9 mouse cellular contexts compared by ENCODE assay signal in the genomic region with DNA sequence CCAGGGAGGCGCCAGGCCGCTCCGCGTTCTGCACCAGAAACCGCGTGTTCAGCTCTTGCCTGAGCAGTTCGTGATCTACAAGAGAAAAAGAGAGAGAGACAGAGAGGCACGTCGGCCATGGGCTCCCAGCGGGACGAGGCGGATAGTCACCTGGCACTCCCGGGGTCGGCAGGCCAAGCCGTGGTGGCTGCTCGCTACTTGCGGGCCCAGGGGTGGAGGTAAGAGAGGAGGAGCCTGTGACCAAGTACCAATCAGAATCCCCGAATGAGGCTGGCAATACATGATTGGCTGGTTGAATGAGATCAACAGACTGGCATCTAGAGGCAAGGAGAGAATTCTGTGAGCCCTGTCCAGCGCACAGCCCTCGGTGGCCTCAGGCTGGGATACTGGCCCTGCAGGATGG. TPM values are rescaled to one million over a fixed set of nuclear protein-coding genes. Genes with fewer than 3 reads are reported as not detected.
DNase-seq lines count a peak whose midpoint lies in the region; ATAC-seq and TF ChIP-seq lines count a peak whose summit lies in the region.
"Had no signal": no experiment of that assay in that cellular context is flagged by ENCODE, and none has a peak within 500 bp of the region (broad histone marks: within the 10 kb centered on the region; RNA-seq: fewer than 3 reads in every experiment).

No protein-coding gene starts in this region.

- H3K4me1 ChIP-seq in heart, embryonic 16.5 days (ENCODE audit: control insufficient read depth, insufficient read depth, low read length) = no peaks in the 10 kb centered on the region
- H3K4me1 ChIP-seq in limb, embryonic 14.5 days (ENCODE audit: control insufficient read depth, insufficient read depth, low read length) = no peaks in the 10 kb centered on the region

- H3K4me2 ChIP-seq in heart, embryonic 16.5 days (ENCODE audit: low read depth, low read length) = no peak overlapping the region
- no peak overlapping the region for H3K4me2 ChIP-seq in limb, embryonic 14.5 days (replicated peaks; ENCODE audit: low read depth, low read length, severe bottlenecking)

- H3K36me3 ChIP-seq in heart, embryonic 16.5 days (ENCODE audit: control insufficient read depth, insufficient read depth) = peaks cover 22% of the 10 kb centered on the region
- H3K36me3 ChIP-seq in limb, embryonic 14.5 days (ENCODE audit: control insufficient read depth, insufficient read depth, low read length) = peaks cover 59% of the 10 kb centered on the region

- intact Hi-C loops in heart, postnatal 36 days (cut with DNase I) = loop anchor here (5.0 kb wide), 1 partner anchor 259 kb away; no protein-coding TSS in a partner anchor

- ATAC-seq in heart, embryonic 16.5 days (replicated peaks; ENCODE audit: extremely low read depth, insufficient read depth, low FRiP score) = peak; percentile 57
- peak; percentile 56; the same call in 1 of the 2 replicates for ATAC-seq in limb, embryonic 14.5 days (ENCODE audit: low FRiP score, low read depth)
- ATAC-seq in activated CD4-positive, CD25-positive, alpha-beta regulatory T cell, adult 4 months = no peak

- H3K27me3 ChIP-seq in heart, embryonic 16.5 days (ENCODE audit: control insufficient read depth, insufficient read depth, low read length) = no peaks in the 10 kb centered on the region
- no peaks in the 10 kb centered on the region for H3K27me3 ChIP-seq in limb, embryonic 14.5 days (ENCODE audit: control insufficient read depth, insufficient read depth, low read length)

- TF ChIP-seq POLR2A in limb, embryonic 14.5 days (IDR thresholded peaks at IDR 0.05; ENCODE audit: borderline replicate concordance, extremely low read depth, insufficient read depth, insufficient read length) = no peak

- DNase-seq in heart, postnatal 36 days = no peak
- DNase-seq in ES-CJ7 (ENCODE audit: low read depth, low spot score) = peak; percentile 87
- DNase-seq in embryo, embryonic 10.5 days (ENCODE audit: low spot score) = peak; percentile 64
- no peak for DNase-seq in limb, embryonic 14.5 days (ENCODE audit: low spot score)
- no peak for DNase-seq in urinary bladder, adult 18-20 months (ENCODE audit: low spot score in 2 of 2)
- no peak for DNase-seq in left cerebral cortex, adult 9 months (ENCODE audit: low spot score in 2 of 2)

- no peaks in the 10 kb centered on the region for H3K9me3 ChIP-seq in heart, embryonic 16.5 days (replicated peaks; ENCODE audit: control insufficient read depth, low read length)
- no peaks in the 10 kb centered on the region for H3K9me3 ChIP-seq in limb, embryonic 14.5 days (ENCODE audit: control insufficient read depth, low read length)

- H3K27ac ChIP-seq in heart, embryonic 16.5 days (ENCODE audit: low read length) = no peak overlapping the region
- H3K27ac ChIP-seq in limb, embryonic 14.5 days (replicated peaks; ENCODE audit: low read depth, low read length) = no peak overlapping the region

- WGBS in heart, embryonic 16.5 days = 50% methylated on average over 20 of the region's 20 CpGs
- 37% methylated on average over 20 of the region's 20 CpGs for WGBS in limb, embryonic 14.5 days

- no peak overlapping the region for H3K4me3 ChIP-seq in heart, embryonic 16.5 days (ENCODE audit: low read length)
- no peak overlapping the region for H3K4me3 ChIP-seq in limb, embryonic 14.5 days (replicated peaks; ENCODE audit: low read length)

- H3K9ac ChIP-seq in heart, embryonic 16.5 days (ENCODE audit: low read length) = 0 out of 2 replicates have a peak overlapping the region, but pooled peaks have one; percentile 12
- no peak overlapping the region for H3K9ac ChIP-seq in limb, embryonic 14.5 days (ENCODE audit: low read depth, low read length, severe bottlenecking)

RNA-seq across cellular contexts. Expression of gene Lrcol1, which starts 33.7 kb away (rescaled TPM):
- 0.20 TPM in 1 of 2 replicates, not detected in the other for polyA plus RNA-seq in heart, embryonic 16.5 days (2015; fragmentation: Nextera tagmentation; extraction: Ambion mirVana)
- total RNA-seq in heart, postnatal 36 days (2021) = not detected
- not detected in 2 replicates for polyA plus RNA-seq in limb, embryonic 14.5 days (2012; rRNA removed)
- not detected in 2 replicates for polyA plus RNA-seq in limb, embryonic 14.5 days (2014; fragmentation: Nextera tagmentation; extraction: Ambion mirVana)
- not detected for polyA plus RNA-seq in activated CD4-positive, CD25-positive, alpha-beta regulatory T cell, adult 4 months (2017; shearing (Covaris generic))
- total RNA-seq: layer of hippocampus, postnatal 25 days had no signal

RNA-seq across cellular contexts. Expression of gene P2rx2, which starts 35.2 kb away (rescaled TPM):
- polyA plus RNA-seq in heart, embryonic 16.5 days (2015; fragmentation: Nextera tagmentation; extraction: Ambion mirVana) = 0.29 and 1.1 TPM in 2 replicates
- not detected for total RNA-seq in heart, postnatal 36 days (2021)
- polyA plus RNA-seq in limb, embryonic 14.5 days (2012; rRNA removed) = 3.0 and 3.1 TPM in 2 replicates
- 1.4 and 2.2 TPM in 2 replicates for polyA plus RNA-seq in limb, embryonic 14.5 days (2014; fragmentation: Nextera tagmentation; extraction: Ambion mirVana)
- polyA plus RNA-seq in activated CD4-positive, CD25-positive, alpha-beta regulatory T cell, adult 4 months (2017; shearing (Covaris generic)) = not detected

Comparison
In these comparisons a context has a peak if more than half of its experiments do, and no peak if none do; other contexts are left out.
1. DNase-seq: peak in ES-CJ7 (single experiment) and embryo, embryonic 10.5 days (single experiment); none in heart, postnatal 36 days (0 of 2), limb, embryonic 14.5 days (single experiment), urinary bladder, adult 18-20 months (0 of 2) and left cerebral cortex, adult 9 months (0 of 2).